ENCODE assay signal across 9 mouse cellular contexts in the genomic region with DNA sequence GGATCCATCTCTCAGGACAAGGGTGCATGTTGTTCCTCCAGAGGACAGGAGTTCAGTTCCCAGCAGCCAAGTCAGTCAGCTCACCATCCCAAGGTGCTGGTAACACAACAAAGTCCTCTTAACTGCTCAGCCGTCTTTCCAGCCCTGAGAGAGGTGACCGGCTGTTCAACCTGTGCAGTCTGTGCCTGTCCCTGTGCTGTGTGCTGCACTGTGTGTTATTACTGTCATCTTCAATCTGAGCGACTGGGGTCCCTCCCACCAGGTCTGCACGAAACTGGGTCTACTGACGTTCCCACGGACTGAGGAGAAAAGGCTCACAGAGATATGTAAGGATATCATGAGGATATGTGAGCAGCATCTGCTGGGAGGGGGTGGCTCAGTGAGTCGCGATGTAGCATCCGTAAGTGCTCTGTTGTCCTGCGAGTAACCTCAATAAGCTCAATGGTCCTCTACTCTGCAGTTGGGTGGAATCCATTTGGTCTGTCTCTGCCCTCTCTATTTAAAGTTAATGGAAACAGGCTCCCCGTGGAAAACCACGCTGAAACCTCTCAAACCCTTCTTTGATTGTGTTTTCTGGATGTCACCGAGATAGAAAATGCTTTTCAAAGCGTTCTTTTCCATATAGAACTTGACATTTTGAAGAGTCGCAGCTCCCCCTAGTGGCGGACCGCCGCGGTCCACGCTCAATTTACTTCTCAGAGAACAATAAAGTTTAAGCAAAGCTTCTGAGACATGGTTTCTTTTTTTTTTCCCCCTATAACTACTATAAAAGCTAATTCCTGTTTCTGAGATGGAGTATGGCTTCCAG.
DNase-seq lines count a peak whose midpoint lies in the region; ATAC-seq and TF ChIP-seq lines count a peak whose summit lies in the region.
"Had no signal": no experiment of that assay in that cellular context is flagged by ENCODE, and none has a peak within 500 bp of the region (broad histone marks: within the 10 kb centered on the region; RNA-seq: fewer than 3 reads in every experiment).

No protein-coding gene starts in this region.

- in situ Hi-C loops in ES-E14 (cut with MboI; ENCODE audit: low sequenced_read_pairs in 2 of 2, unreplicated experiment in 2 of 2), result no loop called here

- no peaks in the 10 kb centered on the region for H3K36me3 ChIP-seq in ES-E14 (ENCODE audit: control insufficient read depth, insufficient read depth, low read length, poor library complexity, severe bottlenecking)
- H3K36me3 ChIP-seq in kidney, embryonic 15.5 days, result no peaks in the 10 kb centered on the region
- H3K36me3 ChIP-seq in liver, embryonic 11.5 days (ENCODE audit: control insufficient read depth, insufficient read depth, low read length), result no peaks in the 10 kb centered on the region
- no peaks in the 10 kb centered on the region for H3K36me3 ChIP-seq in neural tube, embryonic 15.5 days
- H3K36me3 ChIP-seq: liver, embryonic 15.5 days had no signal

- H3K4me2 ChIP-seq in kidney, embryonic 15.5 days, result peak overlapping the region; percentile 49
- no peak overlapping the region for H3K4me2 ChIP-seq in liver, embryonic 11.5 days
- peak overlapping the region; percentile 57 for H3K4me2 ChIP-seq in neural tube, embryonic 15.5 days
- H3K4me2 ChIP-seq: liver, embryonic 15.5 days had no signal

- 26% methylated on average over 20 of the region's 20 CpGs for WGBS in kidney, embryonic 15.5 days
- 32% methylated on average over 20 of the region's 20 CpGs for WGBS in liver, embryonic 11.5 days
- WGBS in neural tube, embryonic 15.5 days, result 27% methylated on average over 20 of the region's 20 CpGs

- DNase-seq in 3T3-L1 (ENCODE audit: low read depth, low spot score), result peak; percentile 74
- DNase-seq in ES-E14 (ENCODE audit: low read depth, low spot score), result peak; percentile 43
- DNase-seq in cerebellum, adult 9-11 months, result peak; percentile 5
- peak; percentile 22 to 63 for DNase-seq in frontal cortex, postnatal 10 days (ENCODE audit: low spot score in 2 of 2)
- DNase-seq in liver, embryonic 11.5 days (ENCODE audit: low spot score), result peak; percentile 59
- peak; percentile 36 for DNase-seq in yolk sac, embryonic 10.5 days (ENCODE audit: low spot score)

- ATAC-seq in kidney, embryonic 15.5 days (replicated peaks; ENCODE audit: low FRiP score), result no peak
- no peak for ATAC-seq in liver, embryonic 11.5 days (replicated peaks; ENCODE audit: low FRiP score)
- ATAC-seq in neural tube, embryonic 15.5 days (ENCODE audit: low FRiP score), result peak; percentile 86

- no peak overlapping the region for H3K9ac ChIP-seq in ES-E14 (ENCODE audit: insufficient read depth, low read depth, low read length, poor library complexity, severe bottlenecking)
- H3K9ac ChIP-seq in kidney, embryonic 15.5 days, result no peak overlapping the region
- H3K9ac ChIP-seq in liver, embryonic 11.5 days (ENCODE audit: low read depth, low read length), result no peak overlapping the region
- peak overlapping the region; percentile 31; the same call in 1 of the 2 replicates for H3K9ac ChIP-seq in neural tube, embryonic 15.5 days (replicated peaks)
- H3K9ac ChIP-seq: liver, embryonic 15.5 days had no signal

- no peak overlapping the region for H3K4me3 ChIP-seq in ES-E14 (ENCODE audit: insufficient read depth in 1 of 2, low read depth in 1 of 2, low read length in 2 of 2, poor library complexity in 1 of 2, severe bottlenecking in 1 of 2)
- 0 out of 2 replicates have a peak overlapping the region, but pooled peaks have one; percentile 13 for H3K4me3 ChIP-seq in kidney, embryonic 15.5 days (replicated peaks)
- H3K4me3 ChIP-seq in liver, embryonic 11.5 days (ENCODE audit: low read depth, low read length), result no peak overlapping the region
- peak overlapping the region; percentile 26 for H3K4me3 ChIP-seq in neural tube, embryonic 15.5 days (replicated peaks)
- H3K4me3 ChIP-seq: liver, embryonic 15.5 days had no signal

- no peaks in the 10 kb centered on the region for H3K27me3 ChIP-seq in kidney, embryonic 15.5 days
- H3K27me3 ChIP-seq in liver, embryonic 11.5 days (replicated peaks; ENCODE audit: control insufficient read depth, insufficient read depth, low read length), result no peaks in the 10 kb centered on the region
- no peaks in the 10 kb centered on the region for H3K27me3 ChIP-seq in neural tube, embryonic 15.5 days (replicated peaks)
- H3K27me3 ChIP-seq: liver, embryonic 15.5 days had no signal

- H3K4me1 ChIP-seq in ES-E14 (ENCODE audit: control insufficient read depth in 2 of 2, insufficient read depth in 2 of 2, low read length in 2 of 2, poor library complexity in 1 of 2), result peaks cover 6% of the 10 kb centered on the region in 2 experiments; a peak in 1 of 4 replicates
- H3K4me1 ChIP-seq in kidney, embryonic 15.5 days, result peaks cover 16% of the 10 kb centered on the region
- H3K4me1 ChIP-seq in liver, embryonic 11.5 days (replicated peaks; ENCODE audit: control insufficient read depth, insufficient read depth, low read length), result no peaks in the 10 kb centered on the region
- H3K4me1 ChIP-seq in neural tube, embryonic 15.5 days, result peaks cover 10% of the 10 kb centered on the region; the same call in 1 of the 2 replicates
- H3K4me1 ChIP-seq: liver, embryonic 15.5 days had no signal

- H3K27ac ChIP-seq in ES-E14 (ENCODE audit: insufficient read depth, low read depth, low read length, poor library complexity, severe bottlenecking), result no peak overlapping the region
- no peak overlapping the region for H3K27ac ChIP-seq in kidney, embryonic 15.5 days
- H3K27ac ChIP-seq in liver, embryonic 11.5 days (ENCODE audit: low read depth, low read length), result no peak overlapping the region
- peak overlapping the region; percentile 54; the same call in 1 of the 2 replicates for H3K27ac ChIP-seq in neural tube, embryonic 15.5 days (replicated peaks)
- H3K27ac ChIP-seq: liver, embryonic 15.5 days had no signal

- H3K9me3 ChIP-seq in ES-E14 (ENCODE audit: control insufficient read depth, insufficient read depth, low read depth, low read length), result no peaks in the 10 kb centered on the region
- no peaks in the 10 kb centered on the region for H3K9me3 ChIP-seq in kidney, embryonic 15.5 days (replicated peaks)
- no peaks in the 10 kb centered on the region for H3K9me3 ChIP-seq in liver, embryonic 11.5 days (ENCODE audit: control insufficient read depth, low read length)
- no peaks in the 10 kb centered on the region for H3K9me3 ChIP-seq in neural tube, embryonic 15.5 days (replicated peaks)
- H3K9me3 ChIP-seq: liver, embryonic 15.5 days had no signal

TF ChIP-seq in ES-E14, 5 proteins besides CTCF, POLR2A, EP300 and RAD21:
- TF ChIP-seq CHD2 (IDR thresholded peaks at IDR 0.05; ENCODE audit: low read depth, low read length) (no peak), HCFC1 (IDR thresholded peaks at IDR 0.05; ENCODE audit: borderline replicate concordance, insufficient read depth, low read length) (no peak), ZNF384 (IDR thresholded peaks at IDR 0.05; ENCODE audit: low read depth, low read length) (no peak), ZC3H11A (IDR thresholded peaks at IDR 0.05; ENCODE audit: borderline replicate concordance, low read depth, low read length) (no peak), MAFK (IDR thresholded peaks at IDR 0.05; ENCODE audit: insufficient read depth, low read depth, low read length) (no peak)

Comparison
In these comparisons a context has a peak if more than half of its experiments do, and no peak if none do; other contexts are left out.
1. DNase-seq: peak in every context shown above with its lines; median percentile 74 in 3T3-L1; 59 in liver, embryonic 11.5 days; 43 in ES-E14; 42 in frontal cortex, postnatal 10 days; 36 in yolk sac, embryonic 10.5 days; 5 in cerebellum, adult 9-11 months.
2. H3K4me3 ChIP-seq: peak in kidney, embryonic 15.5 days (single experiment) and neural tube, embryonic 15.5 days (single experiment); none in ES-E14 (0 of 2) and liver, embryonic 11.5 days (single experiment).